Mouse (Mus musculus) spleen, adult 18-20 months (tissue): ENCODE results near the gene Sel1l3.

ENCODE experiments used
- DNase-seq, 2 experiments: peaks; one replicate each; pipeline ENCODE4 v3.0.0; 2022; ENCODE audit warnings: mixed read lengths in 2 of 2

The Sel1l3 gene

DNA sequence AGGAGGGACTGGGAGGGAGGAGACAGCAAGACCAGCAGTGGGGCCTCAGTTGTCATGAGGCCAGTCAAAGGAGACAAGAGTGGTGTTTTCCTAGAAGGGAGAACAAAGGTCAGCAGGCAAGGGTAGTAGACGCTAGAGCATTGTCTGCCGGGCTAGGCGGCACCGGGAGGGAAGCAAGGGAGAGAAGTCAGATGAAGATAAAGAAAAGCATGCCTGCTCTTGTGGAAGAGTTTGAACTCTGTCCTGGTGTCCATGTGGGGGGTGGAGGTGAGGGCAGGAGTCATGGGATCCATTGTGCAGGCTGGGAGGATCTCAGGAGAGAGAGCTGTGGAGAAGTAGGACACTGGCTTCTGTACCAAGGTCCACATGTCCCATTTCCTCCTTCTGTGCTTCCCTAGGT is 135.3 kb downstream of the Sel1l3 start:
- DNase-seq, result no peak

DNA sequence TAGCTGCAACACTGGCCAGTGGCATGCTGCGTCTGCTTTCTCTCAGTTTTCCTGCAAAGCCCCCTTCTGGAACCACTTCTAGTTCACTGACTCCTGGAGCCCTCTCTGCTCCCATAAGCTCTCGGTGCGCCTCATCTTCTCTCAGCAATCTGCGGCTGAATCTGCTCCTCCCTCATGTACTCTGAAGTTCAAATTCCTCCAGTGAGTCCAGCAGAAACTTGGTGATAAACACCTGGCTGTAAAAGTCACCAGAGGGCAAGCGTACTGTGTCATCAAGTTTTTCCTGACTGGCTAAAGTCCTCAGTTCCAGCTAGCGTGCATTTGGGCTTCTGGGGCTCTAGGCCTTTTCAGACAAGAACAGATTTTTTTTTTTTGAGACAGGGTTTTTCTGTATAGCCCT is 139.2 kb downstream of the Sel1l3 start:
- no peak for DNase-seq

DNA sequence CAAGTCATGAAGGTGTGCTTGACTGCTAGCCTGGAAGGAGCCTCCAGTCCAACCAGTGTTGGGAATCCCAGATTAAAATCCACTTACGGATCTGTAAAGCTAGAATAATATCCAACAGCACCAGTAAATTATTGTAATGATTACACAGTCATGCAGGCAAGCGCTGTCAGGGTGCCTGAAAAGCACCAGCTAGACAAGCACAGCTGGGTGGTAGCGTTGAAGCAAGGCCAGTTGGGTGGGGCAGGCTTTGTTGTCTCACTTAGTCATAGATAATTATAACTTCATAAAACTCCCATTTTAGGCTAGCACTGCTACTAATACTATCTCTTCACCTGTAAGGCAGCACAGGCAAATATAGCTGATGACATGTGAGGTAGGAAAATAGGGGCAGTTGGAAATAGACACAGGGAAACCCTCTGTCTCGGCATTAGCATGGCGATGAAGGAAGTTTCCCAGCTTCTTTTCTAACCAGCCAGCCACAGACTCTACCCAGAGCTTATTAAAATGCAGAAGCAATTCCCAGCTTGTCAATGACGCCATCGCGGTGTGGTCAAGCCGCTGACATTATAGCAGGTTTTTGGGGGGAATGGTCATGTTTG is 152.1 kb downstream of the Sel1l3 start:
- no peak for DNase-seq
